Mouse (Mus musculus) embryonic facial prominence, embryonic 11.5 days (tissue): Measurements from ENCODE around the gene Gm6034. TPM values are rescaled to one million over a fixed set of nuclear protein-coding genes. Genes with fewer than 3 reads are reported as not detected.
"Not testable (repeated sequence)": the region's sequence is repeated elsewhere in the genome, so short reads cannot be mapped to it uniquely, and the experiment has no call there.

Experiments
- ATAC-seq: fragments of 200-750 bp; cut with Nextera tagmentation; replicated peaks from 2 replicates; pipeline ENCODE4 v1.8.0; 2017; ENCODE audit warnings: low read depth; ENCODE audit not compliant: insufficient number of reproducible peaks, low FRiP score, low TSS enrichment
- DNase-seq: peaks from one replicate; pipeline ENCODE4 v3.0.0-alpha.2; 2015; ENCODE audit warnings: low spot score
- H3K27ac ChIP-seq: fragments of 300-500 bp; sonication (generic); replicated peaks from 2 replicates; pipeline ENCODE4 v1.5.1; 2014; ENCODE audit warnings: mild to moderate bottlenecking, low read depth, low read length, control low read depth
- H3K27me3 ChIP-seq: fragments of 300-500 bp; sonication (generic); 2 replicates; pipeline ENCODE4 v1.6.1; 2014; ENCODE audit warnings: mild to moderate bottlenecking, low read length, moderate library complexity, mixed read lengths; ENCODE audit not compliant: control insufficient read depth, insufficient read depth
- H3K36me3 ChIP-seq: fragments of 300-500 bp; sonication (generic); replicated peaks from 2 replicates; pipeline ENCODE4 v1.6.1; 2014; ENCODE audit warnings: low read depth, mild to moderate bottlenecking, low read length, moderate library complexity, mixed read lengths; ENCODE audit not compliant: control insufficient read depth, insufficient read depth
- H3K4me1 ChIP-seq: fragments of 300-500 bp; sonication (generic); 2 replicates; pipeline ENCODE4 v1.6.1; 2014; ENCODE audit warnings: low read length, mixed read lengths; ENCODE audit not compliant: control insufficient read depth, insufficient read depth
- H3K4me2 ChIP-seq: fragments of 300-500 bp; sonication (generic); 2 replicates; pipeline ENCODE4 v1.6.1; 2014; ENCODE audit warnings: low read depth, mild to moderate bottlenecking, control low read depth, low read length, moderate library complexity
- H3K4me3 ChIP-seq: fragments of 300-500 bp; sonication (generic); 2 replicates; pipeline ENCODE4 v1.5.1; 2014; ENCODE audit warnings: low read depth, low read length, control low read depth
- H3K9ac ChIP-seq: fragments of 300-500 bp; sonication (generic); replicated peaks from 2 replicates; pipeline ENCODE4 v1.6.1; 2014; ENCODE audit warnings: mild to moderate bottlenecking, control low read depth, low read length
- H3K9me3 ChIP-seq: fragments of 300-500 bp; sonication (generic); replicated peaks from 2 replicates; pipeline ENCODE4 v1.6.1; 2016; ENCODE audit warnings: mild to moderate bottlenecking, low read length, inconsistent platforms, mixed read lengths; ENCODE audit not compliant: control insufficient read depth
- WGBS: fragments of 180-500 bp; shearing (Covaris S2); extraction: QIAGEN DNeasy Blood & Tissue Kit; methylation state at CpG from one replicate; pipeline ENCODE4 v1.1.7; 2014; 5-methylcytosine and 5-hydroxymethylcytosine counted together
- polyA plus RNA-seq: library from polyadenylated mRNA; unstranded; fragments of >200 nt; fragmentation: Nextera tagmentation; extraction: Ambion mirVana; gene quantifications from 2 replicates; pipeline ENCODE4 v1.2.1, GENCODE M21; 2014

Gm6034 gene
- polyA plus RNA-seq, 1 experiment from 2014 or later = not detected

DNA sequence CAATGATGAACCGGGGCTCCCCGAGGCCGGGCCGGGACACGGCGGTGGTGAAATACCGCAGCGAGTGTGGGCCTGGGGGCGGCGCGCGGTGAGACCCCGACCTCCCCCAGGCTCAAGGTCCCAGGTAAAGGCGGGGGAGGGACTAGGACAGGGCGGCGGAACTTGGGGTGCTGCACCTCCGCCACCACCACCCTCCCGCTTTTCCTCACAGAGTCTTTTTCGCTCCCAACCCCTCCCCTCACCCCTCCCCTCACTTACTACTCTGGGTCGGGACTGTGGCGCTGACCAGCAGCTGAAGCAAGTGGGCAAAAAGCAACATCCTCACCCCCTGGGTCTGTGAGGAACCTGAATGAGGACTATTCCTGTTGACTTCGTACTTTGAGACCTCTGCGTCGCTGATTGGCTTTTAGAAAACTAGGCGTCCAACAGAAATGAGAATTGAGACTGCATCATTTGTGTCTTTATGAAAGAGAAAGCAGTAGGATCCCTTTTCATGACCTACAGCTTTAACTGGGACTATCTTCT, 10.3 kb upstream of the Gm6034 start, which contains the start of gene H2-T23:
TSS of gene H2-T23 (minus strand) at position 505 of the 525 bp plus-strand sequence.
- 5% methylated on average over 25 of the region's 25 CpGs for WGBS
- H3K9ac ChIP-seq = peak within 1 kb of the TSS; percentile 37
- H3K4me1 ChIP-seq, H3K27me3 ChIP-seq, H3K9me3 ChIP-seq, H3K27ac ChIP-seq, H3K36me3 ChIP-seq: not testable (repeated sequence)
- DNase-seq = peak; percentile 61
- H3K4me3 ChIP-seq = peak within 1 kb of the TSS; percentile 40
- peak within 1 kb of the TSS; percentile 62 for H3K4me2 ChIP-seq
- ATAC-seq = peak; percentile 51; the same call in 1 of the 2 replicates

DNA sequence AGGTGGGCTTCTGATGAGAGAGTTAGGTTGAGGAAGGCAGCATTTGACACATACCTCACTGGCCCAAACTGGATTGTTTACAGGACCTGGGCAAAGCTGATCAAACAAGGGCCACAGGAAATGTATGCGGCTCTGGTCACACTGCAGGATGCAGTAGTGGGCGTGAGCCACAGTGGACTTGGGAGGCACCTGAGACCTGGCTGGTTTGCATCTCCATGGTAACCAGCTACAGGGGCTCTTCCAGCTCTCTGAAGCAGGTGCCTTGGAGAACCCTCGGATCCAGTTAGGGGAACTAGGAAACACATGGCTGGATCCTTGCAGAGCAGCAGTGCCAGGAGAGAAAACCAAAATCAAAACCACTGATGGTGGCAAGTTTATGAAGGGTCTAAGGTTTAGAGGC, 8.2 kb upstream of the Gm6034 start:
- H3K27ac ChIP-seq, H3K4me2 ChIP-seq, DNase-seq, H3K4me1 ChIP-seq, H3K9ac ChIP-seq, H3K27me3 ChIP-seq, H3K36me3 ChIP-seq, H3K4me3 ChIP-seq, H3K9me3 ChIP-seq, ATAC-seq: not testable (repeated sequence)
- 63% methylated on average over 3 of the region's 3 CpGs for WGBS

DNA sequence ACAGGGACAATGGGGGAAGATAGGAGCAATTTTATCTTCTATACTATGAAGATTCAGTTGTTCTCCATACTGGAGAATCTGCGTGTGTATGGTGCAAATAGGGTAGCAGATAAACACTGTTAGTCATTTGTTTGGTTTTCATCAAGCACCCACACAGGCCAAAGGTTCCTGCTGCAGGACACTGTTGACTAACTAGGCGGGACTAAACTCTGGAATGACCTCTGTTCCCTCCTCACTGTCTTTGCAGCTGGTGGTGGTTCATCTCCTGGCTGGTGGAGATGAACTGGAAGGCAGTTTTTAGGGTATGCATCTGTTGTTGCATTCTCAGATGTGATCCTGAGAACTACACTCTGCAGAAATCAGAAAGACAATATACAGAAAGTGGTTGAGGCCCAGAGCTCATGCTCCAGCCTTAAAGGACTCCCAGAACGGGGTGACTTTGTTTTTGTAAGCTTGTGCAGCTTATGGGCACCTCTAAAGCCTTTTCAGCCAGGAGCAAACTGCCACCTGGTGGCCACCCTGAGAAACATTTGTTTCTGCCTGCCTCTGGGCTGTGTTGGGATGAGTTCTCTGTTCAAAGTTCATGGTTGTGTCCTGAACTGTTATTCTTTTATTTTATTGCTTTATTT, 7.6 kb upstream of the Gm6034 start:
- H3K4me2 ChIP-seq, H3K36me3 ChIP-seq, H3K27me3 ChIP-seq, H3K4me3 ChIP-seq, ATAC-seq, H3K9me3 ChIP-seq, H3K4me1 ChIP-seq, H3K27ac ChIP-seq, H3K9ac ChIP-seq: not testable (repeated sequence)
- WGBS = 33% methylated on average over 3 of the region's 3 CpGs
- DNase-seq = peak; percentile 55

DNA sequence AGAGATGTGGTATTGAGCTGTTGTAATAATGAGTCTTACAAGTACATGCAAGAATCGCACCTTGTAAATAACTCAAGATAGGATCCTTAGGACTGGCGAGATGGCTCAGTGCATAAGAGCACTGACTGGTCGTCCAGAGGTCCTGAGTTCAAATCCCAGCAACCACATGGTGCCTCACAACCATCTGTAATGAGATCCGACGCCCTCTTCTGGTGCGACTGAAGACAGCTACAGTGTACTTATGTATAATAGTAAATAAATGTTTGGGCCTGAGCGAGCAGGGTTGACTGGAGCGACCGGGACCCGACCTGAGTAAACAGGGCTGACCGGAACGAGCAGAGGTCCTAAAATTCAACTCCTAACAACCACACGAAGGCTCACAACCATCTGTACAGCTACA, 6.6 kb upstream of the Gm6034 start:
- not testable (repeated sequence) for H3K27ac ChIP-seq, H3K4me1 ChIP-seq, H3K27me3 ChIP-seq, H3K4me3 ChIP-seq, DNase-seq, H3K9me3 ChIP-seq, ATAC-seq, H3K9ac ChIP-seq, H3K36me3 ChIP-seq, H3K4me2 ChIP-seq
- 86% methylated on average over 13 of the region's 13 CpGs for WGBS

DNA sequence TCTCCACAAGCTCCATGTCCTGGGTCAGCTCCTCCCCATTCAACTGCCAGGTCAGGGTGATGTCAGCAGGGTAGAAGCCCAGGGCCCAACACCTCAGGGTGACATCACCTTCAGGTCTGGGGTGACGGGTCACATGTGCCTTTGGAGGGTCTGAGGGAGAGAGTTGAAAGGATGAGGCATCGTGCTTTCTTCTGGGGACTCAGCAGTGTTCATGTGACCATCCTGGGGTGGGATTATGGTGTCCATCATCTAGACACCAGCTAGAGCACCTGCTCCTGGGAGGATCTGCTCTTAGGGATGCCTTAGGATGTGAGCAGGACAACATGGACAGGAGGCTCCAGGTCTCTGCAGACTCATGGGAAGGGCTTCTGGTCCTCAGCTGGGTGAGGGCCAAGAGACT, 2.2 kb upstream of the Gm6034 start:
- not testable (repeated sequence) for H3K9me3 ChIP-seq, H3K36me3 ChIP-seq, ATAC-seq, H3K27me3 ChIP-seq, H3K9ac ChIP-seq, H3K4me1 ChIP-seq, H3K4me3 ChIP-seq, DNase-seq, H3K4me2 ChIP-seq, H3K27ac ChIP-seq
- 88% methylated on average over 2 of the region's 2 CpGs for WGBS

DNA sequence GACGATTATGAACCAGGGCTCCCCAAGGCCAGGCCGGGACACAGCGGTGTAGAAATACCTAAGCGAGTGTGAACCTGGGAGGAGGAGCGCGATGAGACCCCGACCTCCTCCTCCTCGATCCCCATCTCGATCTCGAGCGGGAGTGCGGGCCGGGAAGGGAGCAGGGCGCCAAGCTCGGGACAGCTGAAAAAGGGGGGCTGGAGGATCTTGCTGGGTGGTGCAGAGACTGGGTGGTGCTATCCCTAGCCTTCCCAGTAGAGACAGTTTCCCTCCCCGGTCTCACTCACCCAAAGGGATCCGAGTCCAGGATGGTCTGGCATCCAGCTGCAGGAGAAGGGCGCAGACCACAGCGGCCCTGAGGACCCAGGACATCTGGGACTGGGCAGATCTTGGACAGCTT, 706 bp upstream of the Gm6034 start:
- Histone ChIP-seq H3K4me3 (peak overlapping the region; percentile 29), H3K9ac (peak overlapping the region; percentile 46), H3K4me2 (peak overlapping the region; percentile 54)
- not testable (repeated sequence) for H3K27ac ChIP-seq, H3K36me3 ChIP-seq, H3K27me3 ChIP-seq, H3K4me1 ChIP-seq, H3K9me3 ChIP-seq, DNase-seq
- ATAC-seq = peak; percentile 72
- 2% methylated on average over 19 of the region's 19 CpGs for WGBS

DNA sequence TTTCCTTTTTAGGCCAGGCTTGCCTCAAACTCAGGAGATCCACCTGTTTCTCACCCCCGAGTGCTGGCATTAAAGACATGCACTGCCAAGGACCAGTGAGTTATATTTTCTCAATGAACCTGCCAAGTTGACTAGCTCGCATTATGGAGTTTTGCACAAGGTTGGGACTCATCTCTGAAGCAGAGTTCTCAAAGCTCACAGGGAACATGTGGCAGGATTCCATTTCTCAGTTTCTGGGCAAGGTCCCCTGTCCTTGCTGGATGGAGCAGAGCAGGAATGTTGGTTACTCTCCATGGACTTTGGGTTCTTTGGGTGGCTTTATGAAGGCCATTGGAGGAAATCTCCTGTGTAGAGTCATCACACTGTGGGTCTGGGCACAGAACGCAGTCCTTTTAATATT, 525 bp downstream of the Gm6034 start:
- H3K27ac ChIP-seq = no peak overlapping the region
- no peak overlapping the region for H3K4me2 ChIP-seq
- ATAC-seq = no peak
- no peaks in the 10 kb centered on the region for H3K4me1 ChIP-seq
- H3K36me3 ChIP-seq = no peaks in the 10 kb centered on the region
- 85% methylated on average over 3 of the region's 3 CpGs for WGBS
- no peak overlapping the region for H3K4me3 ChIP-seq
- no peaks in the 10 kb centered on the region for H3K9me3 ChIP-seq
- no peak overlapping the region for H3K9ac ChIP-seq
- no peaks in the 10 kb centered on the region for H3K27me3 ChIP-seq
- no peak for DNase-seq

DNA sequence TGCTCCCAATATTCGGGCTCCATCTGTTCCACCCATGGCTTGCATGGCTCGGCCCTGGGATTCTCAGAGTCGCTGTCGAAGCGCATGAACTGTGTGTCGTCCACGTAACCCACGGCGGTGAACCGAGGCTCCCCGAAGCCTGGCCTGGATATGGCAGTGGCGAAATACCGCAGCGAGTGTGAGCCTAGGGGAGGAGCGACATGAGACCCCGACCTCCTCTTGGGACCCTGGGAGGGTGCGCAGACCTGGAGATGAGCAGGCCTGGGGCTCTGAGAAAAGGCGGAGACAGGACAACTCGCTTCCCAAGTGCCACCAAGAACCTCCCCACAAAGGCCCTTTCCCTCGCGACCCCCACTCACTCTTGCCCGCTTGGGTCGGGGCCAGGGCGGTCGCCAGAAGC, 15.2 kb downstream of the Gm6034 start:
- H3K9me3 ChIP-seq, H3K27ac ChIP-seq, H3K36me3 ChIP-seq, H3K4me2 ChIP-seq, H3K27me3 ChIP-seq, ATAC-seq, H3K9ac ChIP-seq, DNase-seq, H3K4me1 ChIP-seq, H3K4me3 ChIP-seq: not testable (repeated sequence)
- 90% methylated on average over 22 of the region's 25 CpGs for WGBS
